Mouse (Mus musculus) hematopoietic multipotent progenitor cell, adult 10-12 weeks (in vitro differentiated cells): ENCODE results near the gene Ccdc96. TPM values are rescaled to one million over a fixed set of nuclear protein-coding genes. Genes with fewer than 3 reads are reported as not detected.

ENCODE experiments used
- polyA plus RNA-seq: library from polyadenylated mRNA; stranded (reverse); fragments of >175 nt; gene quantifications from 2 replicates; pipeline ENCODE4 v1.2.3, GENCODE M21; 2012; ENCODE audit warnings: low replicate concordance

The Ccdc96 gene
- polyA plus RNA-seq, result 0.04 and 0.10 TPM in 2 replicates

GRCm38 (mm10) chr5:36484171-36484990 lies at the start of gene Ccdc96, which contains the start of gene Tada2b:
Gene Ccdc96, plus strand, starts transcription at chr5:36484588.
Gene Tada2b, minus strand, starts transcription at chr5:36484285.

GRCm38 (mm10) chr5:36464709-36465661 lies 19.4 kb upstream of the Ccdc96 start, which contains the start of gene Grpel1:
Gene Grpel1, plus strand, starts transcription at chr5:36464998.

Other genes starting within 250 kb of the Ccdc96 start
- gene Sorcs2, start 86.4 kb upstream of the Ccdc96 start, polyA plus RNA-seq, result 1.4 and 1.6 TPM in 2 replicates
- 3.4 and 8.9 TPM in 2 replicates for gene Grpel1, start 19.6 kb upstream of the Ccdc96 start, polyA plus RNA-seq
- gene Tada2b, start 303 bp upstream of the Ccdc96 start, polyA plus RNA-seq, result 21.0 and 36.6 TPM in 2 replicates
- 44.2 and 46.9 TPM in 2 replicates for gene Tbc1d14, start 108.7 kb downstream of the Ccdc96 start, polyA plus RNA-seq
- gene D5Ertd579e, start 211.4 kb downstream of the Ccdc96 start, polyA plus RNA-seq, result 4.8 and 6.3 TPM in 2 replicates